Mouse (Mus musculus) kidney, adult 10 weeks (tissue): ENCODE measurements around the gene Pogk. TPM values are rescaled to one million over a fixed set of nuclear protein-coding genes. Genes with fewer than 3 reads are reported as not detected.

Source experiments
- polyA plus RNA-seq: library from polyadenylated mRNA; stranded (reverse); fragments of 350-450 nt; fragmentation: Illumina TruSeq; extraction: RNeasy Lipid Tissue Mini Kit (QIAGEN cat#74804); gene quantifications from one replicate; pipeline ENCODE4 v1.2.3, GENCODE M21; 2014; ENCODE audit warnings: low read depth, low replicate concordance

The Pogk gene
- polyA plus RNA-seq, result 12.9 TPM

DNA sequence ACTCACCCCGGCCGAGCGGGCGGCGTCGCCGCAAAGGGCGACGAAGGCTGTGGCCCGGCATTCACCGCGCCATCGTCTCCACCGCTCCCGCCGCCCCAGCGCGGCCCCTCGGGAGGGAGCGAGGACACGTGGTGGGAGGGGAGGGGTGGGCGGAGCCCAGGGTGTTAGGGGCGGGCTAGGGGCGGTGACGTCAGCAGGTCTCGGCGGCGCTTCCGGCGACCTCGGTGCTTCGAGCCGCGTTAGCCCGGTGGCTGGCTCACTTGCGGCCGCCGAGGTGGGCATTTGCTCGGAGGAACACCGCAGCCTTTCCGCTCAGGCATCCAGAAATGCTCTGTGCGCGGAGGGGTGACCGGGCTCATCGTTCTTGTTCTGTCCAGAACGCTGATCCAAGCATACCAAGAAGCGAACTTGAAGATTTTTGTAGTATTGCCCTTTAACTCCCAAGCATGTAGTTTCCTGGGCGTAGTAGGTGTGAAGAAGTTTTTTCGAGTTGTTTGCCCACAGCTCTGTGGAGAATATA lies at the start of gene Pogk:
Pogk (minus strand) TSS at position 163 of the 520 bp plus-strand sequence.

DNA sequence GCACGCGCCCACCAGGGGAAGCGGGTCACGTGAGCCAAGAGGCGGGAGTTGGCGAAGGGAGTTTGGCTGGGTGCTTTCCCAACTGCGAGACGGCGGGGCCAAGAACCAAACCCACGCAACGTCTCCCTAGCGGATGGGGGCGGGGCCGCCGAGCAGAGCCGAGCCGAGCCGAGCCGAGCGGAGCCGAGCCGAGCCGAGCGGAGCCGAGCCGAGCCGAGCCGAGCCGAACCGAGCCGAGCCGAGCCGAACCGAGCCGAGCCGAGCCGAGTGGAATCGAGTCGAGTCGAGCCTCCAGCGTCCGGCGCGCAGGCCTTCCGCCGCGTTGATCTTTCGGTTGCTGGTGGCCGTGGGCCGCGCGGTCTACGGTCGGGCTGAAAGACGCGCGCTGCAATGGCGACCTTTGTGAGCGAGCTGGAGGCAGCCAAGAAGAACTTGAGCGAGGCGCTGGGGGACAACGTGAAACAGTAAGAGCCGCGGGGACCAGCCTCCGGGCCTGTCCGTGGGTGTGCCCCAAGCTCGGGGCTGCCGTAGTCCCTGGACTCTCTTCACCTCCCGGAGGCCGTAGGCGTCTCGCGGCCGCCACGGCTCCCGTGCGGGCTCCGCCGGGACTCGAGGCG lies 30.5 kb downstream of the Pogk start, which contains the start of gene Tada1:
Tada1 (plus strand) TSS at position 85 of the 617 bp plus-strand sequence.

Other genes starting within 250 kb of the Pogk start
- not detected for gene Mael, start 171.1 kb downstream of the Pogk start, polyA plus RNA-seq
- gene Ildr2, start 155.7 kb downstream of the Pogk start, polyA plus RNA-seq, result 44.1 TPM
- 19.8 TPM for gene Tada1, start 30.8 kb downstream of the Pogk start, polyA plus RNA-seq
- gene Gm4846, start 87.7 kb upstream of the Pogk start, polyA plus RNA-seq, result not detected
- gene Gm4847, start 237.8 kb upstream of the Pogk start, polyA plus RNA-seq, result not detected